Mouse (Mus musculus) embryonic facial prominence, embryonic 11.5 days (tissue): ENCODE measurements around the gene Pex26. TPM values are rescaled to one million over a fixed set of nuclear protein-coding genes. Genes with fewer than 3 reads are reported as not detected.

Source experiments
- ATAC-seq: fragments of 200-750 bp; cut with Nextera tagmentation; replicated peaks from 2 replicates; pipeline ENCODE4 v1.8.0; 2017; ENCODE audit warnings: low read depth; ENCODE audit not compliant: insufficient number of reproducible peaks, low FRiP score, low TSS enrichment
- DNase-seq: peaks from one replicate; pipeline ENCODE4 v3.0.0-alpha.2; 2015; ENCODE audit warnings: low spot score
- H3K27ac ChIP-seq: fragments of 300-500 bp; sonication (generic); replicated peaks from 2 replicates; pipeline ENCODE4 v1.5.1; 2014; ENCODE audit warnings: mild to moderate bottlenecking, low read depth, low read length, control low read depth
- H3K27me3 ChIP-seq: fragments of 300-500 bp; sonication (generic); 2 replicates; pipeline ENCODE4 v1.6.1; 2014; ENCODE audit warnings: mild to moderate bottlenecking, low read length, moderate library complexity, mixed read lengths; ENCODE audit not compliant: control insufficient read depth, insufficient read depth
- H3K36me3 ChIP-seq: fragments of 300-500 bp; sonication (generic); replicated peaks from 2 replicates; pipeline ENCODE4 v1.6.1; 2014; ENCODE audit warnings: low read depth, mild to moderate bottlenecking, low read length, moderate library complexity, mixed read lengths; ENCODE audit not compliant: control insufficient read depth, insufficient read depth
- H3K4me1 ChIP-seq: fragments of 300-500 bp; sonication (generic); 2 replicates; pipeline ENCODE4 v1.6.1; 2014; ENCODE audit warnings: low read length, mixed read lengths; ENCODE audit not compliant: control insufficient read depth, insufficient read depth
- H3K4me2 ChIP-seq: fragments of 300-500 bp; sonication (generic); 2 replicates; pipeline ENCODE4 v1.6.1; 2014; ENCODE audit warnings: low read depth, mild to moderate bottlenecking, control low read depth, low read length, moderate library complexity
- H3K4me3 ChIP-seq: fragments of 300-500 bp; sonication (generic); 2 replicates; pipeline ENCODE4 v1.5.1; 2014; ENCODE audit warnings: low read depth, low read length, control low read depth
- H3K9ac ChIP-seq: fragments of 300-500 bp; sonication (generic); replicated peaks from 2 replicates; pipeline ENCODE4 v1.6.1; 2014; ENCODE audit warnings: mild to moderate bottlenecking, control low read depth, low read length
- H3K9me3 ChIP-seq: fragments of 300-500 bp; sonication (generic); replicated peaks from 2 replicates; pipeline ENCODE4 v1.6.1; 2016; ENCODE audit warnings: mild to moderate bottlenecking, low read length, inconsistent platforms, mixed read lengths; ENCODE audit not compliant: control insufficient read depth
- WGBS: fragments of 180-500 bp; shearing (Covaris S2); extraction: QIAGEN DNeasy Blood & Tissue Kit; methylation state at CpG from one replicate; pipeline ENCODE4 v1.1.7; 2014; 5-methylcytosine and 5-hydroxymethylcytosine counted together
- polyA plus RNA-seq: library from polyadenylated mRNA; unstranded; fragments of >200 nt; fragmentation: Nextera tagmentation; extraction: Ambion mirVana; gene quantifications from 2 replicates; pipeline ENCODE4 v1.2.1, GENCODE M21; 2014

The Pex26 gene
- polyA plus RNA-seq, 1 experiment from 2014 or later, result 7.1 TPM

DNA sequence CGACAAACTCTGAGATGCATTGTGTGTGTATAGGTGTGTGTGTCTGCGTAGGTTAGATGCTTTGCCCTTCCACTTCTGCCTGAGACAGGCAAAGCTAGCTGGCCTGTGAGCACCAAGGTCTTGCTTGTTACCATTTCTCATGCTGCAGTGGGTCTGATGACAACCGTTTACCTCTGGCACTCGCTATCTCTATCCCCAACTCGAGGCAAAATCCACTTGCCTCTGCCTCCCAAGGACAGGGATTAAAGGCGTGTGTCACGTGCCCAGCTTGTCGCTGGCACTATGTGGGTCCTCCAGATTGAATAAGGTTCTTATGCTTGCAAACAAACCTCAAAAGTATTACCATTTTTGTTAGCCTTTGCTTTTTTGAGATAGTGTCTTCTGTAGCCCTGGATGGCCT lies 30.3 kb upstream of the Pex26 start:
- no peaks in the 10 kb centered on the region for H3K36me3 ChIP-seq
- H3K4me3 ChIP-seq, result no peak overlapping the region
- no peaks in the 10 kb centered on the region for H3K9me3 ChIP-seq
- no peak overlapping the region for H3K9ac ChIP-seq
- 88% methylated on average over 8 of the region's 8 CpGs for WGBS
- ATAC-seq (no peak), DNase-seq (no peak)
- H3K4me1 ChIP-seq, result 0 out of 2 replicates have a peak, but pooled peaks cover 2% of the 10 kb centered on the region
- H3K4me2 ChIP-seq, result no peak overlapping the region
- H3K27ac ChIP-seq, result no peak overlapping the region
- no peaks in the 10 kb centered on the region for H3K27me3 ChIP-seq

DNA sequence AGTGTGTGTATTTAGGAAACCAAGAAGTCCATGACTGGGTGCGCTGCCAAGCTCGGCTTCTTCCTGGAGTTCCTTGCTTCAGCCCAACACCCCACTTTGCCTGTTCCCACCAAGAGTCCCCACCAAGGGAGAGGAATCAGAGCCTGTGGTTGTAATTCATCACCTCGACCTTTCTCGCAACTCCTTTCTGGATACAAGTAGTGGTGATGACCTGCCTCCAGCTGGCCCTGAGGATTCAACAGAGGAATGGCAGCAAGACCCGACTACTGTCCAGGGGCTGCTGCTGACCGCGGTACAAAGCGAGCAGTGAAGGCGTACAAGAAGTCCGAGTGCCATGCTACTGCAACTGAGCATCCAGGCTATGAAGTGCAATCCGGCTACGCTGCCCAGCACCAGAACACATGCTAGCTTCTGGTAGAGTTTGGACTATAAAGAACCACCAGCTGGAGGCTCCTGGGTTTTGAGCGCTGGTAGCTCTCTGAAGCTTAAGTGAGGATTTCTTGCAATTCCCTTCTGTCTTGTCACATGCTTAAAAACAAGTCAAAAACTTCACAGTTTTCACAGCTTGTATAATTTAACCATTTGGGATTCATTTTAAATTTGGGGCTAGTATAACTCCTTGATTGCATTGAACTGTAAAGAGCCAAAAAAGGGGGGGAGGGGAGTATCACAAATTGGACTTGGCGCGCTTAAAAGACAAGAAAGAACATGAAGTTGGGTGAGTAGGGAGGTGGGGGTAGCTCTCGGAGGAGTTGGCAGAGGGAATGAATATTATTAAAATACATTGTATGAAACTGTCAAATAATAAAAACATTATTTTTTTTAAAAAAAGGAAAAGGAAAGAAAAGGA lies 28.8 kb upstream of the Pex26 start:
- Histone ChIP-seq H3K27ac (no peak overlapping the region), H3K9ac (no peak overlapping the region), H3K9me3 (no peaks in the 10 kb centered on the region), H3K4me2 (no peak overlapping the region), H3K27me3 (no peaks in the 10 kb centered on the region), H3K4me3 (no peak overlapping the region), H3K4me1 (no peaks in the 10 kb centered on the region), H3K36me3 (no peaks in the 10 kb centered on the region)
- DNase-seq, result no peak
- WGBS, result 88% methylated on average over 16 of the region's 16 CpGs
- no peak for ATAC-seq

DNA sequence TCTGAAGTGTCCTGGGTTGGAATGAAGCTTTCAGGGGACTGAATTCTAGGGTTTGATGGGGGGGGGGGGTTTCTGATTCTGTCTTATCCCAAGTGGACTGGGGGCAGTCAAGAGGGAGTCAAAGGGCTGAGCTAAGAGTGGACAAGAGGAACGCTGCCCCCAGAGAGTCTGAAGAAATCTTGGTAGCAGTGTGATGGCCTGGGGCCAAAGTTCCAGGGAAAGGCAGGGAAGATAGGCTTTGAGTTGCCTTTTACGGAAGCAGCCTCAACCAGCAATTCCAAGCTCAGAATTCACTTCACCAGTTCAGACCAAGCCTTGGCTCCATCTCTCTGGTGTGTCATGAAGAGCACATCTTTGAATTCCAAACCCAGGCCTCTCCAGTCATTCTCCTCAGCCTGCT lies 27.4 kb upstream of the Pex26 start:
- H3K4me2 ChIP-seq, result no peak overlapping the region
- no peaks in the 10 kb centered on the region for H3K27me3 ChIP-seq
- DNase-seq, result no peak
- H3K9me3 ChIP-seq, result no peaks in the 10 kb centered on the region
- H3K9ac ChIP-seq, result no peak overlapping the region
- no peak for ATAC-seq
- no peaks in the 10 kb centered on the region for H3K36me3 ChIP-seq
- H3K4me1 ChIP-seq, result no peaks in the 10 kb centered on the region; the same call in 1 of the 2 replicates
- no peak overlapping the region for H3K4me3 ChIP-seq
- 82% methylated on average over 2 of the region's 2 CpGs for WGBS
- H3K27ac ChIP-seq, result no peak overlapping the region

DNA sequence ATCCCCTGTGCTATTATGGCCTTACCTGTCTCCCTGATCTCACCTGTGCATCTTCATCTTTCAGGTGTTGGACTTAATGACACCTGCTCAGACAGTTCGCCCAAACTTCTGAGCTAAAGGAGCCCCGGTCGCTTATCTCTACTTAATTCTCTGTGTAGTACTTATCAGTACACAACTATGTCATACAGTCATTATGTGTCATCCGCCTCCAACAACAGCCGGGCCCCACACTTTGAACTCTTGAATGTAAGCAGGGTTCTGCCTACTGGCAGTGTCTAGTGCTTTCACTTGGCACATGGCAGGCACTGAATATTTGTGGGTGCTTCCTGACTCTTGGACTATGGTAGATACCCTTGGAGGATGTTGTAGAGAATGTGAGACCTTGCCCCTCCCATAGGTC lies 23.9 kb upstream of the Pex26 start:
- Histone ChIP-seq H3K4me1 (no peaks in the 10 kb centered on the region; the same call in 1 of the 2 replicates), H3K9me3 (no peaks in the 10 kb centered on the region), H3K9ac (no peak overlapping the region), H3K36me3 (no peaks in the 10 kb centered on the region), H3K4me2 (no peak overlapping the region), H3K27me3 (no peaks in the 10 kb centered on the region), H3K27ac (no peak overlapping the region), H3K4me3 (no peak overlapping the region)
- WGBS, result 92% methylated on average over 5 of the region's 5 CpGs
- DNase-seq (no peak), ATAC-seq (peak; percentile 29; the same call in 1 of the 2 replicates)

DNA sequence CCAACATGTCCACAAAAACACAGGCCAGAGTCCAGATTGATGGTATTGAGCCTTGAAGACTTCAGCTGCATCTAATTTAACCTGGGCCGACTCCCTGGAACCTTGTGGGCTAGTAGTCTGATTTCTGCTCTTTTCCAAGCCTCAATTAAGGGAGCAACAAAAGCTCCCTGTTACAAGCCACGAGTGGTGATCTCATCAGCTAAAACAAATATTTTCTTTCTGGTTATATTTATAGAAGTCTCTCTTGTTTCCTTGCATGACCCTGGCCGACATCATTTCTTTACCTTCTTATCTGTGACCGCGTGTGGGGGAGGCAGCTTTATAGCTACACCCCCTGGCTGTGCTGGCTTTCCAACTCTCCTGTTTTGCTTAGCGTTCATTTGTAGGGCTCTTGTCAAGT lies 23.3 kb upstream of the Pex26 start:
- H3K27me3 ChIP-seq, result no peaks in the 10 kb centered on the region
- peak; percentile 35 for DNase-seq
- H3K4me2 ChIP-seq, result no peak overlapping the region
- H3K9ac ChIP-seq, result no peak overlapping the region
- no peaks in the 10 kb centered on the region for H3K36me3 ChIP-seq
- H3K4me1 ChIP-seq, result no peaks in the 10 kb centered on the region; the same call in 1 of the 2 replicates
- ATAC-seq, result no peak
- H3K9me3 ChIP-seq, result no peaks in the 10 kb centered on the region
- no peak overlapping the region for H3K27ac ChIP-seq
- WGBS, result 38% methylated on average over 6 of the region's 6 CpGs
- no peak overlapping the region for H3K4me3 ChIP-seq

DNA sequence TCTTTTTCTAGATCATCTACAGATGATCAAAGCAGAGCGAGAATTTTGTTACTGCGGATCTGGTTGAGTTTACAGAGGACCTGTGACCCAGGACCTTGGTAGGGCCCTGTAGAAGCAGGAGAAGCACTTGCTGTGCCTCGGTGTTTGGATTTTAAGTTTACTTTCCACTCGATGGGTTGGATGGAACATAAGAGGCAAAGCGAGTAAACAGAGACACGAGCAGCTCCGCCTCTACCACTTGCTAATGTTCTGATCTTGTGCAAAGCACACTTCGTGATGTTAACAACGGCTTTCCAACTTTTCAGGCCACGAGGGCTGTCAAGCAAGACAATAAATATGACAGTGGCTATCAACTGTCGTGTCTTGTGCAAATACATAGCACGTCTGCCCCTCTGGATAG lies 20.9 kb upstream of the Pex26 start:
- Histone ChIP-seq H3K9ac (no peak overlapping the region), H3K9me3 (no peaks in the 10 kb centered on the region), H3K27ac (no peak overlapping the region), H3K27me3 (no peaks in the 10 kb centered on the region), H3K4me2 (no peak overlapping the region), H3K4me3 (no peak overlapping the region), H3K4me1 (peaks cover 3% of the 10 kb centered on the region; the same call in 1 of the 2 replicates), H3K36me3 (no peaks in the 10 kb centered on the region)
- no peak for ATAC-seq
- 91% methylated on average over 12 of the region's 12 CpGs for WGBS
- DNase-seq, result no peak

DNA sequence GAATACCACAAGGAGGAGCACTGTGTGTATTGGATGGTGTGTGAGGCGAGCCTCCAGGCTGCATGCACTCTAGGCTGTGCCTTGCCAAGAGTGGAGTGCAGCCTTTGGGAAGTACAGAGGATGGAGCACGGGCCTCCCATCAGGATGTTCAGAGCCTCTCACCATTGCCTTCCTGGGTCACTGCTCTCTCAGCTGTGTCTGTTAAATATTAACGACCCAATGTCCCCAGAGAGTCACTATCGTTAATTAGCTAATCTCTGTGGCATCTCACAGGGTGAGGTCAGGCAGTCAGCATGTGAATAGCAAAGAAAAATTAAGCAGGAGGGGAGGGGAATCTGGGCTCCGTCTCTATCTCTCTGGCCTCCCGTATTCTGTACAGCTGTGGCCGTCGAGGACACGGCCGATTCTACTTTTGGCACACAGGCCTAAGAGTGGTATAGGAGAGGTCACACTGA lies 17.3 kb upstream of the Pex26 start:
- H3K4me2 ChIP-seq, result no peak overlapping the region
- no peak for DNase-seq
- H3K4me3 ChIP-seq, result no peak overlapping the region
- H3K9ac ChIP-seq, result no peak overlapping the region
- H3K4me1 ChIP-seq, result 0 out of 2 replicates have a peak, but pooled peaks cover 3% of the 10 kb centered on the region
- 35% methylated on average over 10 of the region's 10 CpGs for WGBS
- no peaks in the 10 kb centered on the region for H3K9me3 ChIP-seq
- no peaks in the 10 kb centered on the region for H3K36me3 ChIP-seq
- H3K27ac ChIP-seq, result no peak overlapping the region
- peak; percentile 73 for ATAC-seq
- no peaks in the 10 kb centered on the region for H3K27me3 ChIP-seq

DNA sequence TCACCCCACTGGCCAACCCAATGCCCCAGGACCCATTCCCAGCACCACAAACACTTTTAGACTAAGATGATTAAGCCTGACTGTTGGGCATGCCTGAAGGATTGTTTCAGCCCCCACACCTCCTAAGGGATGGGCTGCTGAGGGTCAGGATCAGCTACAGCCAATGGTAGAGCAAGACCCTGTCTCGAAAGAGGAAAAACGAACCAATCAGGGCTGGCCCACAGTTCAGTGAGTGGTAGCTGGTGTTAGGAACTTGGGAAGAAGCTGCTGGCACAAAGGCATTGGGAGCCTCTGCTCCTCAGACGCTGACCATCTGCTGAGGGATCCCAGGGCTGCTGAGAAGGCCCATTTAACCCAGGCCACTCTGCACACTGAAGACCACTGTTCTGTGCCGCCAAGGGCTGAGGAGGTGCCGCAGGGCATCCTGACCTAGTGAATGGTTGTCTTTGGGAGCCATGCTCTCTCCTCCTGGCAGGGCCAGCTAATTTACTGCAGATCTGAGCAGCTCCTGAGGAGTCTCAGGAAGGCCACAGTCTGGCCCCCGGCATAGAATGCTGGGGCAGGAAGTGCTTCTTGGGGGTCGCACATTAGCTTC lies 16.0 kb upstream of the Pex26 start:
- 45% methylated on average over 7 of the region's 7 CpGs for WGBS
- Histone ChIP-seq H3K27ac (no peak overlapping the region), H3K4me3 (no peak overlapping the region), H3K9ac (no peak overlapping the region), H3K4me1 (0 out of 2 replicates have a peak, but pooled peaks cover 3% of the 10 kb centered on the region), H3K9me3 (no peaks in the 10 kb centered on the region), H3K4me2 (no peak overlapping the region), H3K36me3 (no peaks in the 10 kb centered on the region), H3K27me3 (no peaks in the 10 kb centered on the region)
- peak; percentile 44 for DNase-seq
- ATAC-seq, result no peak; the same call in 1 of the 2 replicates
